Mouse (Mus musculus) MEL (cell line): ENCODE results near the gene Hspb11. TPM values are rescaled to one million over a fixed set of nuclear protein-coding genes. Genes with fewer than 3 reads are reported as not detected.

Experiments used
- DNase-seq: peaks from one replicate; pipeline ENCODE4 v3.0.0; 2011; ENCODE audit warnings: low read depth, low spot score
- H3K27ac ChIP-seq: 2 replicates; pipeline ENCODE4 v1.5.1; 2012; ENCODE audit warnings: low read depth, mild to moderate bottlenecking, control low read depth, low read length, moderate library complexity; ENCODE audit not compliant: control insufficient read depth
- H3K27me3 ChIP-seq, 2 experiments: fragments of 150-350 bp in 1 of 2; sonication (generic) in 1 of 2; 2 replicates each; pipeline ENCODE4 v1.6.1; 2012; ENCODE audit warnings: low read length in 2 of 2, mild to moderate bottlenecking in 2 of 2, improper control_type of control experiment in 1 of 2, moderate library complexity in 1 of 2; ENCODE audit not compliant: insufficient read depth in 2 of 2, control insufficient read depth in 1 of 2
- H3K36me3 ChIP-seq, 2 experiments: 2 replicates each; pipeline ENCODE4 v1.6.1; 2012 to 2014; ENCODE audit warnings: low read length in 2 of 2, improper control_type of control experiment in 1 of 2, inconsistent platforms in 1 of 2, mild to moderate bottlenecking in 1 of 2; ENCODE audit not compliant: insufficient read depth in 2 of 2, control insufficient read depth in 1 of 2
- H3K4me1 ChIP-seq, 2 experiments: fragments of 150-350 bp in 1 of 2; sonication (generic) in 1 of 2; 2 replicates each; pipeline ENCODE4 v1.6.1; 2012; ENCODE audit warnings: low read length in 2 of 2, improper control_type of control experiment in 1 of 2, mild to moderate bottlenecking in 1 of 2; ENCODE audit not compliant: insufficient read depth in 2 of 2, control insufficient read depth in 1 of 2
- H3K4me3 ChIP-seq, 2 experiments: fragments of 150-350 bp in 1 of 2; sonication (generic) in 1 of 2; 2 replicates each; pipeline ENCODE4 v1.5.1; 2012; ENCODE audit warnings: low read depth in 2 of 2, low read length in 2 of 2, mild to moderate bottlenecking in 2 of 2, moderate library complexity in 2 of 2, control low read depth in 1 of 2, improper control_type of control experiment in 1 of 2; ENCODE audit not compliant: control insufficient read depth in 1 of 2, insufficient read depth in 1 of 2
- H3K79me2 ChIP-seq: 2 replicates; pipeline ENCODE4 v1.6.1; 2012; ENCODE audit warnings: mild to moderate bottlenecking, low read length, moderate library complexity; ENCODE audit not compliant: control insufficient read depth, poor library complexity, insufficient read depth
- H3K9ac ChIP-seq: 2 replicates; pipeline ENCODE4 v1.6.1; 2012; ENCODE audit warnings: low read depth, mild to moderate bottlenecking, control low read depth, low read length, moderate library complexity; ENCODE audit not compliant: control insufficient read depth, poor library complexity, severe bottlenecking
- H3K9me3 ChIP-seq: fragments of 150-350 bp; sonication (generic); replicated peaks from 2 replicates; pipeline ENCODE4 v1.6.1; 2012; ENCODE audit warnings: mild to moderate bottlenecking, low read length, improper control_type of control experiment, moderate library complexity; ENCODE audit not compliant: insufficient read depth
- E2F4 ChIP-seq: IDR thresholded peaks from 2 replicates; pipeline ENCODE4 v1.6.1; 2011; ENCODE audit warnings: low read depth, low read length, improper control_type of control experiment, borderline replicate concordance
- EP300 ChIP-seq, 2 experiments: IDR thresholded peaks; 2 replicates each; pipeline ENCODE4 v1.6.1; 2011; ENCODE audit warnings: improper control_type of control experiment in 2 of 2, low read length in 2 of 2, low read depth in 1 of 2, mild to moderate bottlenecking in 1 of 2
- ETS1 ChIP-seq: IDR thresholded peaks from 2 replicates; pipeline ENCODE4 v1.6.1; 2012; ENCODE audit warnings: low read depth, mild to moderate bottlenecking, inconsistent platforms, low read length, improper control_type of control experiment, moderate library complexity
- GATA1 ChIP-seq: IDR thresholded peaks from 2 replicates; pipeline ENCODE4 v1.6.1; 2011; ENCODE audit warnings: low read depth, low read length, improper control_type of control experiment
- RAD21 ChIP-seq: IDR thresholded peaks from 2 replicates; pipeline ENCODE4 v1.6.1; 2011; ENCODE audit warnings: mild to moderate bottlenecking, low read depth, low read length, improper control_type of control experiment
- SIN3A ChIP-seq: IDR thresholded peaks from 2 replicates; pipeline ENCODE4 v1.6.1; 2012; ENCODE audit warnings: low read length, improper control_type of control experiment, inconsistent platforms
- TAL1 ChIP-seq: IDR thresholded peaks from 2 replicates; pipeline ENCODE4 v1.6.1; 2012; ENCODE audit warnings: mild to moderate bottlenecking, inconsistent platforms, low read length, moderate library complexity, mixed read lengths
- USF1 ChIP-seq: IDR thresholded peaks from 2 replicates; pipeline ENCODE4 v1.6.1; 2014; ENCODE audit warnings: low read depth, mild to moderate bottlenecking, inconsistent platforms, low read length, improper control_type of control experiment, moderate library complexity
- ZNF384 ChIP-seq: IDR thresholded peaks from 2 replicates; pipeline ENCODE4 v1.6.1; 2012; ENCODE audit warnings: low read depth, mild to moderate bottlenecking, inconsistent platforms, low read length, improper control_type of control experiment
- polyA plus RNA-seq, 2 experiments: library from polyadenylated mRNA; stranded (reverse) in 1 of 2; unstranded in 1 of 2; fragments of >175 nt in 1 of 2; fragments of >200 nt in 1 of 2; gene quantifications; 2 replicates each; pipeline versions ENCODE4 v1.2.1 to v1.2.4; 2012; ENCODE audit warnings: low replicate concordance in 2 of 2, low read depth in 1 of 2; ENCODE audit not compliant: insufficient read length in 2 of 2, insufficient read depth in 1 of 2, missing spikeins in 1 of 2
- total RNA-seq: library from RNA; depleted of rRNA; stranded (reverse); fragments of 300-350 nt; gene quantifications from 2 replicates; pipeline ENCODE4 v1.2.3, GENCODE M21; 2012

Gene Hspb11
- total and polyA plus RNA-seq, 3 experiments = 11.2 to 16.8 TPM; not detected in 1

GRCm38 (mm10) chr4:107210483-107211097 lies 42.8 kb upstream of the Hspb11 start:
- Histone ChIP-seq H3K79me2 (no peaks in the 10 kb centered on the region), H3K36me3 (peaks cover 0 to 7% of the 10 kb centered on the region in 2 experiments; a peak in 2 of 4 replicates), H3K27ac (no peak overlapping the region)

GRCm38 (mm10) chr4:107211465-107211864 lies 41.9 kb upstream of the Hspb11 start:
- Histone ChIP-seq H3K4me3 (no peak overlapping the region), H3K36me3 (peaks cover 0 to 7% of the 10 kb centered on the region in 2 experiments; a peak in 2 of 4 replicates), H3K9me3 (no peaks in the 10 kb centered on the region), H3K27me3 (no peaks in the 10 kb centered on the region), H3K9ac (no peak overlapping the region), H3K79me2 (no peaks in the 10 kb centered on the region), H3K4me1 (peaks cover 8 to 23% of the 10 kb centered on the region in 2 experiments), H3K27ac (no peak overlapping the region)
- no peak for DNase-seq
- peak; percentile 70 for TF ChIP-seq ZNF384
- TF ChIP-seq TAL1 = no peak

More at GRCm38 (mm10) chr4:107210483-107211097, 42.8 kb upstream of the Hspb11 start:
- DNase-seq = peak; percentile 75
- Histone ChIP-seq H3K4me1 (peaks cover 8 to 23% of the 10 kb centered on the region in 2 experiments), H3K27me3 (no peaks in the 10 kb centered on the region), H3K9ac (no peak overlapping the region), H3K4me3 (0 out of 4 replicates have a peak overlapping the region, but pooled peaks of 1 of the 2 experiments have one; percentile 2), H3K9me3 (no peaks in the 10 kb centered on the region)
- TF ChIP-seq E2F4 (no peak), EP300 (IDR thresholded peaks at IDR 0.05; ENCODE audit: low read depth in 1 of 2, low read length in 2 of 2) (peak; percentile 12 to 57; a peak in 3 of 4 replicates), GATA1 (0 out of 2 replicates have a peak, but pooled peaks have one; percentile 48), ETS1 (0 out of 2 replicates have a peak, but pooled peaks have one; percentile 24), ZNF384 (peak; percentile 53), SIN3A (0 out of 2 replicates have a peak, but pooled peaks have one; percentile 29)
- TF ChIP-seq, all 39 proteins: peak for 5

GRCm38 (mm10) chr4:107211936-107212335 lies 41.5 kb upstream of the Hspb11 start:
- H3K36me3 ChIP-seq = peaks cover 0 to 12% of the 10 kb centered on the region in 2 experiments; a peak in 2 of 4 replicates

More at GRCm38 (mm10) chr4:107211936-107212335, 41.5 kb upstream of the Hspb11 start:
- Histone ChIP-seq H3K4me1 (peaks cover 11 to 27% of the 10 kb centered on the region in 2 experiments), H3K4me3 (no peak overlapping the region), H3K9me3 (no peaks in the 10 kb centered on the region), H3K27ac (no peak overlapping the region), H3K27me3 (no peaks in the 10 kb centered on the region), H3K79me2 (no peaks in the 10 kb centered on the region), H3K9ac (no peak overlapping the region)
- no peak for DNase-seq
- no peak for TF ChIP-seq SIN3A
- no peak for TF ChIP-seq RAD21
- TF ChIP-seq USF1 = no peak
- TF ChIP-seq, all 39 proteins: peak for 0
